Mouse (Mus musculus): ENCODE measurements around the gene Itgb2.

DNA sequence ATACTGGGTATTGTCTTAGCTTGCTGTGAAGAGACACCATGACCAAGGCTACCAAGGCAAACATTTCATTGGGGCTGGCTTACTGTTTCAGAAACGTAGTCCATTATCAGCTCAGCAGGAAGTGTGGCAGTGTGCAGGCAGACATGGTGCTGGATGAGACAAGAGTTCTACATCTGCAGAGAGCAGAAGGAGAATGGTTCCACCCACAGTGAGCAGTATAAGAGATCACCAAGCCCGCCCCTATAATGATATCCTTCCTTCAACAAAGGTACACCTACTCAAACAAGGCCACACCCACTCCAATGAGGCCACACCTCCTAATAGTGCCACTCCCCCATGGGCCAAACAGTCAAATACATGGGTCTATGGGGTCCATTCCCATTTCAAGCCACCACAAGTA lies 31.5 kb downstream of the Itgb2 start:
- TF ChIP-seq EP300 (optimal IDR thresholded peaks at IDR 0.05) (no peak), CTCF (IDR thresholded peaks at IDR 0.05; ENCODE audit: low read depth) (no peak)
